Mouse (Mus musculus) limb, embryonic 14.5 days (tissue): Measurements from ENCODE around the gene Atf6. TPM values are rescaled to one million over a fixed set of nuclear protein-coding genes. Genes with fewer than 3 reads are reported as not detected.

Source experiments
- ATAC-seq: fragments of 200-750 bp; cut with Nextera tagmentation; 2 replicates; pipeline ENCODE4 v1.8.0; 2017; ENCODE audit warnings: low read depth, moderate number of reproducible peaks, moderate TSS enrichment; ENCODE audit not compliant: low FRiP score
- DNase-seq: peaks from one replicate; pipeline ENCODE4 v3.0.0-alpha.2; 2015; ENCODE audit warnings: low spot score
- H3K27ac ChIP-seq: fragments of 300-500 bp; sonication (generic); replicated peaks from 2 replicates; pipeline ENCODE4 v1.5.1; 2014; ENCODE audit warnings: low read depth, mild to moderate bottlenecking, low read length, moderate library complexity, mixed read lengths
- H3K27me3 ChIP-seq: fragments of 300-500 bp; sonication (generic); 2 replicates; pipeline ENCODE4 v1.6.1; 2014; ENCODE audit warnings: low read length, mixed read lengths; ENCODE audit not compliant: control insufficient read depth, insufficient read depth
- H3K36me3 ChIP-seq: fragments of 300-500 bp; sonication (generic); 2 replicates; pipeline ENCODE4 v1.6.1; 2014; ENCODE audit warnings: mild to moderate bottlenecking, low read length, moderate library complexity, mixed read lengths; ENCODE audit not compliant: control insufficient read depth, insufficient read depth
- H3K4me1 ChIP-seq: fragments of 300-500 bp; sonication (generic); 2 replicates; pipeline ENCODE4 v1.6.1; 2014; ENCODE audit warnings: antibody characterized with exemption, low read length, mixed read lengths; ENCODE audit not compliant: control insufficient read depth, insufficient read depth
- H3K4me2 ChIP-seq: fragments of 300-500 bp; sonication (generic); replicated peaks from 2 replicates; pipeline ENCODE4 v1.6.1; 2014; ENCODE audit warnings: low read depth, mild to moderate bottlenecking, low read length, moderate library complexity; ENCODE audit not compliant: severe bottlenecking
- H3K4me3 ChIP-seq: fragments of 300-500 bp; sonication (generic); replicated peaks from 2 replicates; pipeline ENCODE4 v1.5.1; 2014; ENCODE audit warnings: low read length
- H3K9ac ChIP-seq: fragments of 300-500 bp; sonication (generic); 2 replicates; pipeline ENCODE4 v1.6.1; 2014; ENCODE audit warnings: mild to moderate bottlenecking, low read depth, low read length, moderate library complexity; ENCODE audit not compliant: severe bottlenecking
- H3K9me3 ChIP-seq: fragments of 300-500 bp; sonication (generic); 2 replicates; pipeline ENCODE4 v1.6.1; 2016; ENCODE audit warnings: low read length; ENCODE audit not compliant: control insufficient read depth
- POLR2A ChIP-seq: fragments of 200-500 bp; IDR thresholded peaks from 2 replicates; pipeline ENCODE4 v1.8.0; 2012; ENCODE audit warnings: inconsistent platforms, mild to moderate bottlenecking, moderate library complexity, borderline replicate concordance; ENCODE audit not compliant: insufficient read depth, insufficient read length; ENCODE audit errors: extremely low read depth
- WGBS: fragments of 180-500 bp; shearing (Covaris S2); extraction: QIAGEN DNeasy Blood & Tissue Kit; methylation state at CpG from one replicate; pipeline ENCODE4 v1.1.7; 2014; 5-methylcytosine and 5-hydroxymethylcytosine counted together
- polyA plus RNA-seq, 2 experiments: library from polyadenylated mRNA; depleted of rRNA in 1 of 2; stranded (reverse) in 1 of 2; unstranded in 1 of 2; fragments of >200 nt; fragmentation: Nextera tagmentation in 1 of 2; extraction: Ambion mirVana in 1 of 2; gene quantifications; 2 replicates each; pipeline versions ENCODE4 v1.2.1 to v1.2.3; 2012 to 2014

Gene Atf6
- polyA plus RNA-seq, 2 experiments, result 8.9 to 9.1 TPM

DNA sequence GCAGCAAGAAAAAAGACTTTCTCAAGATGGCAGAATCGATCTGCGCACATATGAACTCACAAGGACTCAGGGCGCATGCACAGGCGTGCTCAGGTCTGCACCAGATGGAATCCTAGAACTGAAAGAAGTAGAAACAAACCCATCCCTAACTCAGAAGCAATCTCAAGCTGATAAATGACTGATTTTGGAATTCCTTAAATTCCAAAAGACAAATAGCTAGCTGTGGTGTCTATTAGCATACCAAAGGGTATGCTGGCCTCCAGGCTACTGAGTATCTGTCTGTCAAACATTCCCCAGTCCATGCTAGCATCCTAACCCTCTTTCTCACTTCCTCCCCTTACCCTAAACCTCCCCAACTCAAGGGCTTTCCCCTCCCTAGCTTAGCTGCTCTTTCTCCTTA, 21.7 kb upstream of the Atf6 start:
- Histone ChIP-seq H3K4me3 (no peak overlapping the region), H3K9ac (no peak overlapping the region), H3K36me3 (no peaks in the 10 kb centered on the region), H3K9me3 (no peaks in the 10 kb centered on the region), H3K4me2 (no peak overlapping the region), H3K27ac (no peak overlapping the region), H3K4me1 (peaks cover 8% of the 10 kb centered on the region), H3K27me3 (no peaks in the 10 kb centered on the region)
- no peak for DNase-seq
- no peak for TF ChIP-seq POLR2A
- 69% methylated on average over 4 of the region's 4 CpGs for WGBS
- no peak for ATAC-seq

DNA sequence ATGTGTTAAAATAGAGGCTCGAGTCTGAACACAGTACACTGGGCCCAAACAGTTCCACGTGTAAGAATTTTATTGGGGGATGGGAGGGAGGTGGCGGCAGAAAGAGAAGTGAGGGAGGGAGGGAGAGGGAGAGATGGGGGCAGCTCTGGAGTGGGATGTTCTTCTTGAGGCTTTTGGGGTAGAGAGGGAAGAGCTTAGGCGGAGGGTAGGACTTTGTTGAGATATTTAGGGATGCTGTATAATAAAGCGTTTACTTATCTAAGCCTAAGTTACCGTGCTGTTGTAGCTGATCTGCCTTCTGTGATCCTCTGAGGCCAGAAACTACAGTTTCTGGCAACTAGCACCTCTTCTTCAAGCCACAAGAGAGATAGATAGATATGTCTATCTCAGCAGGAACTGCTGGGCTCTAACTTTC, 18.5 kb upstream of the Atf6 start:
- Histone ChIP-seq H3K27ac (no peak overlapping the region), H3K9me3 (no peaks in the 10 kb centered on the region), H3K36me3 (no peaks in the 10 kb centered on the region), H3K4me1 (peaks cover 9% of the 10 kb centered on the region), H3K9ac (0 out of 2 replicates have a peak overlapping the region, but pooled peaks have one; percentile 21), H3K4me3 (0 out of 2 replicates have a peak overlapping the region, but pooled peaks have one; percentile 97), H3K27me3 (no peaks in the 10 kb centered on the region), H3K4me2 (peak overlapping the region; percentile 17; the same call in 1 of the 2 replicates)
- TF ChIP-seq POLR2A, result no peak
- WGBS, result 26% methylated on average over 6 of the region's 6 CpGs
- ATAC-seq, result no peak
- no peak for DNase-seq

DNA sequence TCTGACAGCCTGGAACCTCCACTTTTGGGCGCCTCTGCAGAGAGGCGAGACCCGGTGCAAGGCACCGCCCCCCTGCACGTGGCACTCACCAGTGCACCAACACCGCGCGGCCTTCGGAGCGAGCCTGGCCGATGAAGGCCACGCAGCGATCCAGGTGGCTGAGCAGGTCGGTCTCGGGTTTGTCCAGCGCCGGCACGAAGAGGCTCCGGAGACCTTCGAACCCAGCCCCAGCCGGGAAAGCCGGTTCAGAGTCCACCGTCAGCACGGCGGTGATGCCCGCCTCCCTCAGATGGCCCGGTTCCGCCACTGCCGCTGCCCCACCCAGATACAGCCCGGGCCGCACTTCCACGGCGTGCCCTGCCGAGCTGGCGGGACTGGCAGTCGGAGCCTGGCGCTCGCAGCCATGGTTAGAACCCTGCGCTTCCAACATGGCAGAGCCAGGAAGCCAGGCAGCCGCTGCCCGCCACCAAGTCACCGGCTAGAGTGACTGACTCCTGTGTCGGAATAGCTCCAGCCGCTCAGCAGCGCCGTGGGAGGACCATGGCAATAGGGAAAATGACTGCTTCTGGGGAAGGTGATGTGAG, 17.5 kb upstream of the Atf6 start, which contains the start of the genes Gm26620 and Dusp12:
Gm26620 (plus strand) TSS at position 88 of the 584 bp plus-strand sequence.
Dusp12 (minus strand) TSS at position 563 of the 584 bp plus-strand sequence.
- Histone ChIP-seq H3K36me3 (peaks cover 5% of the 10 kb centered on the region), H3K27ac (peak within 1 kb of the TSS; percentile 85), H3K4me1 (peaks cover 9% of the 10 kb centered on the region), H3K9ac (peak within 1 kb of the TSS; percentile 90), H3K4me2 (peak within 1 kb of the TSS; percentile 78), H3K9me3 (no peaks in the 10 kb centered on the region), H3K4me3 (peak within 1 kb of the TSS; percentile 97), H3K27me3 (no peaks in the 10 kb centered on the region)
- peak; percentile 73; the same call in 1 of the 2 replicates for TF ChIP-seq POLR2A
- ATAC-seq (peak; percentile 93), DNase-seq (peak; percentile 96)
- under 1% methylated on average over 40 of the region's 46 CpGs for WGBS

DNA sequence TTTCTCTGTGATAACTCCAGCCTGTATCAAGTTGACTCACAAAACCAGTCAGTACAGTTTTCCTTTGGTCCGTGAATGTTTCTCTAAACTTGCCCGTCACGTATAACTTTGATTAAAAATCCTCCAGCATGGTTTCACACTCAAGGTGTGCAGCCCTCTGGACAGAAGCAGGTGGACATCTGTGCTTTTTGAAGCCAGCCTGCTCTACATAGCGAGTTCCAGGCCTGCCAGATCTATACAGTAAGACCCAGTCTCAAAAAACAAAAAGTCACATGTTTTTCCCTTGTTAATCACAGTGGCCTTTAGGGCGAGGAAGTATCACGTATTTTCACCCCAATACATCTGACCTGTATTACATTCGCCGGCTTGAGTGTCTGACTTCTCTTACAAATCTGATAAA, 16.8 kb upstream of the Atf6 start:
- DNase-seq (no peak), ATAC-seq (no peak)
- Histone ChIP-seq H3K27me3 (no peaks in the 10 kb centered on the region), H3K4me2 (peak overlapping the region; percentile 78), H3K4me3 (peak overlapping the region; percentile 97), H3K27ac (no peak overlapping the region), H3K36me3 (peaks cover 8% of the 10 kb centered on the region), H3K4me1 (peaks cover 9% of the 10 kb centered on the region), H3K9me3 (no peaks in the 10 kb centered on the region), H3K9ac (peak overlapping the region; percentile 90)
- no peak for TF ChIP-seq POLR2A
- WGBS, result 21% methylated on average over 8 of the region's 8 CpGs

DNA sequence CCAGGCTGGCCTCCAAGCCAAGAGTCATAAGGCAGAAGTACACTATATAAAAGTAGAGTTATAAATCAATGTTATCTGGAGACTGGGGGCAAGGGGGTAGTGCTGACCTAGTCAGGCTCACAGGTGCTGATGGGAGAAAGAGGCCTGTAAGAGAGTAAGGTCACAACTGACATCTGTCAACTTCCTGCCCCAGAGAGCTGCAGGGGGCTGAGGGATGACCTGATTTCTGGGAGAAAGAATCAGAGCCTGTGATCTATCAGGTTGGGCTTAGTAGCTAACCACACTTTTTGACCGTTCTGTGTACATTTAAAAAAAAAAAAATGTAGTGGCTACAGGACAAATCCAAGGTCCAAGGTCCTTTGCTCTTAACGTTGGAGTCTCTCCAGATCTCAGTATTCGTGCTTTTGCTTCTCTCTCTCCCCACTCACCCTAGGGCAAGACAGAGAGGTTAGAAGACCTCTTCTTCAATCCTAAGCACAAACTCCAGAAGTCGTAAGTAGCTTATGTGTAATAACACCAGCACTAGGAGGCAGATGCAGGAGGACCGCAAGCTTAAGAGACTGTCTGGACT, 15.4 kb upstream of the Atf6 start:
- Histone ChIP-seq H3K4me1 (peaks cover 9% of the 10 kb centered on the region), H3K4me2 (no peak overlapping the region), H3K9ac (0 out of 2 replicates have a peak overlapping the region, but pooled peaks have one; percentile 12), H3K27me3 (no peaks in the 10 kb centered on the region), H3K27ac (no peak overlapping the region), H3K36me3 (peaks cover 14% of the 10 kb centered on the region), H3K4me3 (no peak overlapping the region), H3K9me3 (no peaks in the 10 kb centered on the region)
- 84% methylated on average over 5 of the region's 5 CpGs for WGBS
- ATAC-seq (no peak), DNase-seq (no peak)
- TF ChIP-seq POLR2A, result no peak
